ENCODE assay signal across 10 mouse cellular contexts in genomic region chr16:16526097-16526740, GRCm38 (mm10).
A peak's percentile ranks its signal among the peaks of the same experiment; 100 is the strongest.
DNase-seq lines count a peak whose midpoint lies in the region; ATAC-seq and TF ChIP-seq lines count a peak whose summit lies in the region.
"Had no signal": no experiment of that assay in that cellular context is flagged by ENCODE, and none has a peak within 500 bp of the region (broad histone marks: within the 10 kb centered on the region; RNA-seq: fewer than 3 reads in every experiment).

No protein-coding gene starts in this region.

- H3K36me3 ChIP-seq in heart, embryonic 16.5 days (ENCODE audit: control insufficient read depth, insufficient read depth): no peaks in the 10 kb centered on the region
- no peaks in the 10 kb centered on the region for H3K36me3 ChIP-seq in small intestine, adult 2 months (ENCODE audit: control insufficient read depth, insufficient read depth, low read length)
- H3K36me3 ChIP-seq: hindbrain, embryonic 15.5 days; neural tube, embryonic 12.5 days had no signal

- no peak for ATAC-seq in heart, embryonic 16.5 days (replicated peaks; ENCODE audit: extremely low read depth, insufficient read depth, low FRiP score)

- no peaks in the 10 kb centered on the region for H3K9me3 ChIP-seq in heart, embryonic 16.5 days (replicated peaks; ENCODE audit: control insufficient read depth, low read length)
- H3K9me3 ChIP-seq: hindbrain, embryonic 15.5 days; neural tube, embryonic 12.5 days had no signal

- H3K27ac ChIP-seq in heart, embryonic 16.5 days (ENCODE audit: low read length): peak overlapping the region; percentile 69
- 0 out of 2 replicates have a peak overlapping the region, but pooled peaks have one; percentile 34 for H3K27ac ChIP-seq in small intestine, adult 2 months (ENCODE audit: insufficient read depth, low read depth, low read length)
- H3K27ac ChIP-seq: hindbrain, embryonic 15.5 days; neural tube, embryonic 12.5 days had no signal

- H3K27me3 ChIP-seq in heart, embryonic 16.5 days (ENCODE audit: control insufficient read depth, insufficient read depth, low read length): no peaks in the 10 kb centered on the region
- H3K27me3 ChIP-seq in small intestine, adult 2 months (ENCODE audit: control insufficient read depth, insufficient read depth, low read length): no peaks in the 10 kb centered on the region
- H3K27me3 ChIP-seq: hindbrain, embryonic 15.5 days; neural tube, embryonic 12.5 days had no signal

- peak; percentile 35 to 78 for DNase-seq in adrenal gland, adult (ENCODE audit: inconsistent age in 2 of 2, low spot score in 1 of 2)
- no peak for DNase-seq in adrenal gland, postnatal 4 days (ENCODE audit: low spot score in 2 of 2)
- peak; percentile 18 for DNase-seq in lung, postnatal 10 days
- no peak for DNase-seq in lung, postnatal 14 days
- DNase-seq in layer of hippocampus, adult 8-10 months (ENCODE audit: low spot score in 2 of 2): no peak
- DNase-seq in T-cell, adult 2 months (ENCODE audit: low spot score): no peak

- H3K4me2 ChIP-seq in heart, embryonic 16.5 days (ENCODE audit: low read depth, low read length): peak overlapping the region; percentile 61
- H3K4me2 ChIP-seq: hindbrain, embryonic 15.5 days; neural tube, embryonic 12.5 days had no signal

- H3K9ac ChIP-seq in heart, embryonic 16.5 days (ENCODE audit: low read length): peak overlapping the region; percentile 68
- H3K9ac ChIP-seq: hindbrain, embryonic 15.5 days; neural tube, embryonic 12.5 days had no signal

- TF ChIP-seq CTCF in small intestine, adult 2 months (IDR thresholded peaks at IDR 0.05; ENCODE audit: extremely low read depth, insufficient read length, insufficient replicate concordance, low read depth, low read length): no peak

- WGBS in heart, embryonic 16.5 days: 32% methylated on average over 6 of the region's 6 CpGs
- 71% methylated on average over 6 of the region's 6 CpGs for WGBS in small intestine, adult 2 months

- peaks cover 27% of the 10 kb centered on the region for H3K4me1 ChIP-seq in heart, embryonic 16.5 days (ENCODE audit: control insufficient read depth, insufficient read depth, low read length)
- no peaks in the 10 kb centered on the region; the same call in 1 of the 2 replicates for H3K4me1 ChIP-seq in small intestine, adult 2 months (ENCODE audit: control insufficient read depth, insufficient read depth, insufficient read length, low read length)

- TF ChIP-seq POLR2A in small intestine, adult 2 months (IDR thresholded peaks at IDR 0.05; ENCODE audit: low read depth, low read length): no peak

- H3K4me3 ChIP-seq in heart, embryonic 16.5 days (ENCODE audit: low read length): peak overlapping the region; percentile 50
- no peak overlapping the region for H3K4me3 ChIP-seq in small intestine, adult 2 months (ENCODE audit: low read depth, low read length)
- H3K4me3 ChIP-seq: hindbrain, embryonic 15.5 days; neural tube, embryonic 12.5 days had no signal

Comparison
In these comparisons a context has a peak if more than half of its experiments do, and no peak if none do; other contexts are left out.
1. DNase-seq: peak in adrenal gland, adult (2 of 2) and lung, postnatal 10 days (single experiment); none in adrenal gland, postnatal 4 days (0 of 2), lung, postnatal 14 days (single experiment), layer of hippocampus, adult 8-10 months (0 of 2) and T-cell, adult 2 months (single experiment).